Mouse (Mus musculus) right cerebral cortex, postnatal 25 days (tissue): ENCODE data around the gene Cfap74.
"Not testable (repeated sequence)": the region's sequence is repeated elsewhere in the genome, so short reads cannot be mapped to it uniquely, and the experiment has no call there.

Source experiments
- DNase-seq: peaks from one replicate; pipeline ENCODE4 v3.0.0; 2022

Cfap74 gene

GRCm38 (mm10) chr4:155470263-155470953, 61.4 kb downstream of the Cfap74 start:
- DNase-seq: no peak

- no peak for DNase-seq
Measured at GRCm38 (mm10) chr4:155470997-155471396, 62.0 kb downstream of the Cfap74 start.

- no peak for DNase-seq
Measured at GRCm38 (mm10) chr4:155471406-155471805, 62.4 kb downstream of the Cfap74 start.

- no peak for DNase-seq
Measured at GRCm38 (mm10) chr4:155472716-155473290, 63.8 kb downstream of the Cfap74 start.

- no peak for DNase-seq
Measured at GRCm38 (mm10) chr4:155473319-155473718, 64.3 kb downstream of the Cfap74 start.

- not testable (repeated sequence) for DNase-seq
Measured at GRCm38 (mm10) chr4:155473796-155474195, 64.8 kb downstream of the Cfap74 start.

- DNase-seq: peak; percentile 73
Measured at GRCm38 (mm10) chr4:155481381-155482124, 72.6 kb downstream of the Cfap74 start.

GRCm38 (mm10) chr4:155482125-155482480, 73.1 kb downstream of the Cfap74 start:
- no peak for DNase-seq

GRCm38 (mm10) chr4:155482733-155483540, 73.9 kb downstream of the Cfap74 start:
- DNase-seq: no peak

GRCm38 (mm10) chr4:155485521-155485920, 76.5 kb downstream of the Cfap74 start:
- DNase-seq: no peak

- no peak for DNase-seq
Measured at GRCm38 (mm10) chr4:155487746-155488145, 78.8 kb downstream of the Cfap74 start.

GRCm38 (mm10) chr4:155488232-155489025, 79.4 kb downstream of the Cfap74 start:
- no peak for DNase-seq

GRCm38 (mm10) chr4:155489101-155489970, 80.3 kb downstream of the Cfap74 start:
- no peak for DNase-seq

GRCm38 (mm10) chr4:155490456-155490855, 81.5 kb downstream of the Cfap74 start:
- DNase-seq: no peak

- peak; percentile 92 for DNase-seq
Measured at GRCm38 (mm10) chr4:155490990-155491504, 82.1 kb downstream of the Cfap74 start, which contains the start of gene Gnb1. TSS of gene Gnb1 (plus strand) at chr4:155491361.

- DNase-seq: no peak
Measured at GRCm38 (mm10) chr4:155491529-155492130, 82.6 kb downstream of the Cfap74 start.

- peak; percentile 71 for DNase-seq
Measured at GRCm38 (mm10) chr4:155492131-155492633, 83.2 kb downstream of the Cfap74 start.

GRCm38 (mm10) chr4:155494891-155495290, 85.9 kb downstream of the Cfap74 start:
- DNase-seq: no peak

GRCm38 (mm10) chr4:155497963-155498362, 89.0 kb downstream of the Cfap74 start:
- DNase-seq: no peak

- no peak for DNase-seq
Measured at GRCm38 (mm10) chr4:155501126-155501525, 92.1 kb downstream of the Cfap74 start.
